Mouse (Mus musculus) ovary, postnatal 36 days (tissue): Measurements from ENCODE around the gene Best2.
A peak's percentile ranks its signal among the peaks of the same experiment; 100 is the strongest.

ENCODE experiments used
- DNase-seq: peaks from one replicate; pipeline ENCODE4 v3.0.0; 2022; ENCODE audit warnings: low spot score, mixed read lengths

Gene Best2

DNA sequence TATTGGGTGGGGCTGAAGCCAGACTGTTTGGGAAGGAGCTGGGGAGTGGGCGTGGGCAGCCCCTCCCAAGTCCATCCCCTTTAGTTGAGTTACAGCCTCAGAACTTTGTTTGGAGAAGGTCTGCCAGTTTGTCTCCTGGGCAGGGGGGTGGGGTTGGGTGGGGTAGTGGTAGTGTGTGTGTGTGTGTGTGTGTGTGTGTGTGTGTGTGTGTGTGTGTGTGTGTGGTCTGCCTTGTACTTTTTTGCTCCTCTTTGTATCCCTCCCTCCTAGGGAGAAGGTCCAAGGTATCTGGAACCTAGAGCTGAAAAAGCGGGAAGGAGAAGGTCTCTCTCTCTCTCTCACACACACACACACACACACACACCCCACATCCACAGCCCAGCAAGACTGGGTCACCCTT, at the start of gene Best2:
Best2 (minus strand) TSS at position 101 of the 400 bp plus-strand sequence.
- no peak for DNase-seq

- DNase-seq, result no peak
These were observed 48.3 kb upstream of the Best2 start for GRCm38 (mm10) chr8:85062603-85063002.

DNA sequence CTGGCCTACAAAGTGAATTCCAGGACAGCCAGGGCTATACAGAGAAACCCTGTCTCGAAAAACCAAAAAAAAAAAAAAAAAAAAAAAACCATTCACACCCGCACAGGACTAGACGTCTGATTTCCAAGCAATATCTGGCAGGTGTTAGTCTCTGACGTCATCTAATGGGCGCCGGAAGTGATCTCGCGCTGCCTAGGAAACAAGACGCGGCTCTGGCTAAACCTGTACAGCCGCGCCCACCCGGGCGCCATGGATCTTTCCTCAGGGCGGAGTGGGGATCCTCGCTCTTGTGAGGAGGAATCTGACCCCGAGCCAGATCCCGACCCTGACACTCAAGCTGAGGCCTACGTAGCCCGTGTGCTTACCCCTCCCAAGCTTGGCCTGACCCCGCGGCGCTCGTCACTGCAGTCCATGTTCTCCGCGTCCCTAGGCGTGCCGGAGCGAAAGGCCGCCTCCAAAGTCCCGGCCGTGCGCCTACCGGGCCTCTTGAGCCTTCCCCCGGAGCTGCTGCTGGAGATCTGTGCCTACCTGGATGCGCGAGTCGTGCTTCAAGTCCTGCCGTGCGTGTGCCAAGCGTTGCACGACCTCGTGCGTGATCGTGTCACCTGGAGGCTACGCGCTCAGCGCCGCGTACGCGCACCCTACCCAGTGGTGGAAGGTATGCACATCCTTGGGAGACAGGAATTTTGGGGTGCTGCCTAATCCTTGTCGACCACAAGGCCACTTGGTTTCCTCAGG, 45.7 kb upstream of the Best2 start, which contains the start of gene Fbxw9:
Fbxw9 (plus strand) TSS at position 177 of the 738 bp plus-strand sequence.
- DNase-seq, result peak; percentile 82

DNA sequence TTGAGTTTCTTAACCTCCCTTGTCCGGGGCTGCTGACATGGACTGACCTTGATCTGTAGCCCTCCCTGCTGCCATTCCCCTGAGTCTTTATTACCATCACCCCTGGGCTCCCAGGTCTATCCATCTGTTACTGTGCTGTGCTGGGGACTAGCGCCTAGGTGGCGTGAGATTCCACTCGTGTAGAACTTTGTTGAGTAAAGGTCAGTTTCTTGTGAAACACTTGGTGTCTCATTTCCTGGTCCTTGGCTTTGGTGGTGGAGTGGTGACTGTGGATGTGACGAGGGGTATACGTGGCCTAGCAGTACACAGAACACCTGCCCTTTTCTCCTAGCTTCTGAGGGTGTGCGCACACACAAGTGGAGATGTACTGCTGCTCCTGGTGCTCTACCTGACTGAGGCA, 43.0 kb upstream of the Best2 start:
- no peak for DNase-seq

DNA sequence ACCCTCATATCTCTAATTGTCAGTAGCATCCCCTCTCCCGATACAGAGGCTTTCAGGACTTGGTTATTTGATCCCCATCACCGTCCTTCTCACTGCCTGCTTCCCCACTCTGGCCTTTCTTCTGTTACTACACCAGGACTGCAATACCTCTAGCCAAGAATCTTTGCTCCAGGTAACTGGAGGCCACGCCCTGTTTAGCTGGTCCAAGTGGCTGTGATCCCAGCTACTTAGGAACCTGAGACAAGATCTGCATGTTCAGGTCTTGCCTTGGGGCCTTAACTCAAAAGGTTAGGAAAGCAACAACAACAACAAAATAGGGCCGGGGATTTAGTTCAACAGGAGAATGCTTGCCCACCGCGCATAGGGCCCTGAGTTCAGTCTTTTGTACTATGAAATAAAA, 29.3 kb upstream of the Best2 start:
- DNase-seq, result no peak

GRCm38 (mm10) chr8:85037681-85038531, 23.6 kb upstream of the Best2 start:
- DNase-seq, result peak; percentile 54

DNA sequence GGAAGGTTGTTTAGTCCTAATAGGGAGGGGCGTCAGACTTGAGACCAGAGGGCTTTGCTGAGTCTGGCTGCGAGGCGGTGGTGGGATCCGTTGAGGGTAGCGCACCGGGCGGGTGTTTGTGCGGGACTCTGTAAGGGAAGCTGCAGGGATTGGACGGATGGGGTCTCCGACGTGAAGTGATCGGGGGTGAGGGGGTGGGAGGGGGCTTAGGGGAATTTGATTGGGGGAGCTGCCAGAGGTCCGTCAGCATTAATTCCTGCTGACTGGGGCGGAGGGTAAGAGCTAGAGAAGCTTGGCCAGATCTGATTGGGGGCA, 23.0 kb upstream of the Best2 start:
- no peak for DNase-seq

- peak; percentile 90 for DNase-seq
These were observed 22.5 kb upstream of the Best2 start, which contains the start of gene Tnpo2 for GRCm38 (mm10) chr8:85036718-85037365. Tnpo2 (plus strand) TSS chr8:85036915.

GRCm38 (mm10) chr8:85036381-85036717, 22.0 kb upstream of the Best2 start:
- DNase-seq, result no peak

DNA sequence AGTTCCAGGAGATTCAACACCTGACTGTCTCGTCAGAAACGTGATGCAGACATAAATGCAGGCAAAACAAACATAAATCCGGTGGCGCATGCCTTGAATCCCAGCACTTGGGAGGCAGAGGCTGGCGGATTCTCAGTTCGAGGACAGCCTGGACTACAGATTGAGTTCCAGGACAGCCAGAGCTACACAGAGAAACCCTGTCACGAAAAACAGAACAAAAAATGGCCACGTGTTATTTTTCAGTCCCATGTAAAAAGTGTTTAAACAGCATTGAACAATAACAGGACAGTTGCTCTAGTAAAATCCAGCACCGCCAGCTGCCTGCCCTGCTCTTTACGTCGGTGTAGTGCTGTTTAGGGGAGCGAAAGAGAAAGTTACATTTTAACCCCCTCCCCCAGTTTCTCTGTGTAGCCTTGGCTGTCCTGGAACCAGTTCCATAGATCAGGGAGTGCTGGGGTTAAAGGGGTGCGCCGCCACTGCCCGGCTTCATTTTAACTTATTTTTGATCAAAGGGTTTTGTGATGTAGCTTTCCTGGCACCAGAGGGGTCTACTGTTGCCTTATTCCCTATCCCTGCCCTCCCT, 21.5 kb upstream of the Best2 start:
- DNase-seq, result peak; percentile 26

- no peak for DNase-seq
These were observed 20.9 kb upstream of the Best2 start for GRCm38 (mm10) chr8:85035165-85035727.

GRCm38 (mm10) chr8:85034764-85035163, 20.4 kb upstream of the Best2 start:
- peak; percentile 65 for DNase-seq

DNA sequence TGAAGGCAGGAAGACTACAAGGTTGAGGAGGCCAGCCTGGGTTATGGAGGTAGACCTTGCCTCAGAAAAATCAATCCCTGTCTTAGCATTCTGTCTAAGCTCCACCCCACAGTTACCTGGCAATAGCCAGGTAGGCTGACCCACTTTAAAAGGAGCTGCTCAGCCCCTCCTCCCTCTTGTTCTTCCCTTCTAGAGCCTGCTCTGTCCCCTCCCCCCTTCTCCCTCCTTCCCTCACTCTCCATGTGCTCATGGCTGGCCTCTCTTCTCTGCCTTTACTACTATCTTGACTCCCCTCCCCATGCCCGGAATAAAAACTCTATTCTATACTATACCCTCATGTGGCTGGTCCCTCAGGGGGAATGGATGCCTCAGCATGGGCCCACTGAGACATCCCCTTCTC, 19.5 kb upstream of the Best2 start:
- no peak for DNase-seq

- no peak for DNase-seq
These were observed 18.4 kb upstream of the Best2 start for GRCm38 (mm10) chr8:85032622-85033311.

DNA sequence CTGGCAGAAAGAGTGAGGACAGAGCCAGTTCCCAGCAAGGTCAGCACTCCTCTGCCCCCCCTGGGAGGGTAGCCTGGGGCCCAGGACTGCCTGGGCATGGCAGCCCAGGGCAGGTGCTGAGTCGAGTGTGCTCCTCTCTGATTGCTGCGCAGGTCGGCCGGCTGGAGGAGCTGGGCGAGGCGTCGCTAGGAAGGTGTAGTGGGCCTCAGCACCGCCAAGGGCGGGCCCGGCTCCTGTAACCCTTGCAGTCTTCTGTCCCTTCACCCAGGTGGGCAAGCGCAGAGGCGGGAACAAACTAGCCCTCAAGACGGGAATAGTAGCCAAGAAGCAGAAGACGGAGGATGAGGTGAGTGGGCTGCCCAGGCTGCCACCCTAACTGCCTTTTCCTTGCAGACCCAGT, 14.9 kb upstream of the Best2 start:
- DNase-seq, result no peak

DNA sequence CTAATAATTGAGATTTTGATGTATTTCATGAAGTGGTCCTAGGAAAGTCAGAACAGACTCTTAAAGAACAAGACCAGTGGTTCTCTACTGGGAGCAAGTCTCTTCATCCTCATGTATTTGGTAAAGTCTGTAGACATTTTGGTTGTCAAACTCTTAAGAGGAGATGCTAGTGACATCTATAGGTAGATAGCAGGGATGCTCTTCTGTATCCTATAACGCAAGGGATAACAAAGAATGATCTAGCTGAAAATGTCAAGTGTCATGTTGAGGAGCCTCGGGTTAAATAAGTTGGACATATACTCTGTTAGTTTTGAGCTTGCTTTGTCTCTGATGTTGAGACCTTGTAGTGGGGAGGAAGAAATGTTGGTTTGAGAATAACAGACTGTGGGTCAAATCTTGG, 13.6 kb upstream of the Best2 start:
- no peak for DNase-seq

DNA sequence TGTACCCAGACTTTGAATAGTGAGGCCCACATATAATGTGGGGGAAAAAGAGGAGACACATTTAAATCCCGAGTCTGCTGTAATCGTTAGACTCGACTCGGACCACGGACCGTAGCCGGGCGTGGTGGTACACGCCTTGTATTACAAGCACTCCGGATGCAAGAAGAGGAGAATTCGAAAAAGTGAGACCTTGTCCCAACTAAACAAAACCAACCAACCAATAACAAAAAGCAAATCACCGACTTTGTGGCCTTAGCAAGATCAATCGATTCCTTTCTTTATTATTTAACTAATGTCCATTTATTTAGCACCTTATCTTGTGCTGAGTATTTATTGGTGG, 13.2 kb upstream of the Best2 start:
- DNase-seq, result no peak

- peak; percentile 96 for DNase-seq
These were observed 12.6 kb upstream of the Best2 start, which contains the start of gene Trir for GRCm38 (mm10) chr8:85026670-85027515. Trir (plus strand) TSS chr8:85026823.

DNA sequence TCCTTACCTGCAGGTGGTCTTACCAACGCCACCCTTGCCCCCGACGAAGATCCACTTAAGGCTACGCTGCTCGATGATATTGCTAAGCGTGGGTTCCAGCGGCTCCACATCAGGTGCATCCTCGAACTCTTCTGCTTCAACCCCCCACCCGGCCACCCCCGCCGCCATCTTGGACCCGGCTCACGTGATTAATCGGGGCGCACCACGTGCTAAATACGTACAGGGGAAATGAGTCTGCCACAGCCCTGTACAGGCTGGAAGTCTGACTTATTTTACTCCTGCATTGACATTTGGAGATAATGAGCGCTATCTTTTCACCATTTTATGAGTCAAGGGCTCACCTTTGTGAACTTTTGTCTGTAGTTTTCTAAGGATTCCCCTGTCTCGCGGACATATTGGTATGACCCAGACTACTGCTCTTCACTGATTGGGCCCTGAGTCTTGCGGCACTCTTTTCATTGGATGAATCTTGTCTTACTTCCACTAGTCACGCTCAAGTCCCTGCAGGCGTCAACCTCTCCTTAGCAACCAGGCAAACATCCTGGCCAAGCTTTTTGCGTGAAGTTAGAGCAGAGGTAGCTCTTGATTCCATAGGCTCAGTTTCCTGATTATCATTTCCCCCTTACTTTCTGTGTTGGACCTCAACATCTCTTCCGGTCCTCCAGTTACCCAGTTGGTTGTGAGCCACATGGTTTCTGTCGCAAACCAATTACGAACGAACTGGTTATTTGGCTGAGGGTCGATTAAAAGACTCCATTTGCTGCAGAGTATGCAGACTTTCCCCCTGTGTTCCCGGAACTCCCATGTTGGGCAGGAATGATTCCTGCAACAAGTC, 11.0 kb upstream of the Best2 start, which contains the start of gene Asna1:
Asna1 (minus strand) TSS at position 184 of the 835 bp plus-strand sequence.
- DNase-seq, result peak; percentile 71

- no peak for DNase-seq
These were observed 9.5 kb upstream of the Best2 start for GRCm38 (mm10) chr8:85023846-85024245.
